Mouse (Mus musculus) CH12.LX (cell line): ENCODE results near the gene Olfr1006. TPM values are rescaled to one million over a fixed set of nuclear protein-coding genes. Genes with fewer than 3 reads are reported as not detected.
"Not testable (repeated sequence)": the region's sequence is repeated elsewhere in the genome, so short reads cannot be mapped to it uniquely, and the experiment has no call there.

ENCODE experiments used
- DNase-seq: peaks from one replicate; pipeline ENCODE4 v3.0.0-alpha.2; 2013; ENCODE audit errors: extremely low read depth
- H3K27ac ChIP-seq: 2 replicates; pipeline ENCODE4 v1.5.1; 2012; ENCODE audit warnings: low read depth, mild to moderate bottlenecking, control low read depth, moderate library complexity; ENCODE audit not compliant: insufficient read depth
- H3K27me3 ChIP-seq: replicated peaks from 2 replicates; pipeline ENCODE3; 2012; ENCODE audit warnings: inconsistent platforms
- H3K36me3 ChIP-seq, 2 experiments: replicated peaks in 1 of 2; 2 replicates each; pipeline versions ENCODE3 to v1.6.1; 2012; ENCODE audit warnings: inconsistent platforms in 1 of 2, low read length in 1 of 2, mild to moderate bottlenecking in 1 of 2, mixed read lengths in 1 of 2, moderate library complexity in 1 of 2; ENCODE audit not compliant: control insufficient read depth in 1 of 2, insufficient read depth in 1 of 2
- H3K4me1 ChIP-seq, 2 experiments: 2 replicates each; pipeline ENCODE4 v1.6.1; 2012; ENCODE audit warnings: inconsistent platforms in 1 of 2, moderate library complexity in 1 of 2; ENCODE audit not compliant: insufficient read depth in 2 of 2, control insufficient read depth in 1 of 2
- H3K4me2 ChIP-seq: 2 replicates; pipeline ENCODE4 v1.6.1; 2012; ENCODE audit warnings: low read depth, mild to moderate bottlenecking, control low read depth; ENCODE audit not compliant: poor library complexity, insufficient read depth, severe bottlenecking
- H3K4me3 ChIP-seq, 3 experiments: fragments of 150-350 bp in 1 of 3; sonication (generic) in 1 of 3; replicated peaks in 1 of 3; 2 replicates each; pipeline versions ENCODE3 to v1.5.1; 2011 to 2012; ENCODE audit warnings: low read depth in 2 of 3, low read length in 2 of 3, mild to moderate bottlenecking in 2 of 3, moderate library complexity in 2 of 3, control low read depth in 1 of 3, improper control_type of control experiment in 1 of 3, inconsistent platforms in 1 of 3, mixed read lengths in 1 of 3; ENCODE audit not compliant: poor library complexity in 1 of 3
- H3K79me2 ChIP-seq: replicated peaks from 2 replicates; pipeline ENCODE4 v1.6.1; 2012; ENCODE audit warnings: mild to moderate bottlenecking, moderate library complexity; ENCODE audit not compliant: control insufficient read depth, poor library complexity, insufficient read depth, severe bottlenecking; ENCODE audit errors: extremely low read depth
- H3K9ac ChIP-seq: 2 replicates; pipeline ENCODE4 v1.6.1; 2012; ENCODE audit warnings: low read depth, mild to moderate bottlenecking, control low read depth, moderate library complexity; ENCODE audit not compliant: insufficient read depth
- H3K9me3 ChIP-seq: replicated peaks from 2 replicates; pipeline ENCODE3; 2012; ENCODE audit warnings: low read length, inconsistent platforms, mixed read lengths
- BHLHE40 ChIP-seq: IDR thresholded peaks from 2 replicates; pipeline ENCODE4 v1.6.1; 2011; ENCODE audit warnings: mild to moderate bottlenecking, low read depth, low read length, improper control_type of control experiment
- CHD1 ChIP-seq: IDR thresholded peaks from 2 replicates; pipeline ENCODE4 v1.6.1; 2012; ENCODE audit warnings: low read depth, low read length, improper control_type of control experiment, inconsistent platforms
- CTCF ChIP-seq, 2 experiments: IDR thresholded peaks in 1 of 2; conservative IDR thresholded peaks in 1 of 2; 2 replicates each; pipeline ENCODE4 v1.5.1; 2011 to 2012; ENCODE audit warnings: low read depth in 2 of 2, low read length in 2 of 2, improper control_type of control experiment in 1 of 2, inconsistent platforms in 1 of 2, mild to moderate bottlenecking in 1 of 2, moderate library complexity in 1 of 2
- ELF1 ChIP-seq: IDR thresholded peaks from 2 replicates; pipeline ENCODE4 v1.6.1; 2014; ENCODE audit warnings: low read depth, mild to moderate bottlenecking, inconsistent platforms, low read length, improper control_type of control experiment
- KAT2A ChIP-seq: IDR thresholded peaks from 2 replicates; pipeline ENCODE4 v1.6.1; 2012; ENCODE audit warnings: low read length, improper control_type of control experiment, inconsistent platforms; ENCODE audit not compliant: insufficient replicate concordance
- MAX ChIP-seq: IDR thresholded peaks from 2 replicates; pipeline ENCODE4 v1.6.1; 2011; ENCODE audit warnings: low read length, improper control_type of control experiment
- MEF2A ChIP-seq: IDR thresholded peaks from 2 replicates; pipeline ENCODE4 v1.6.1; 2014; ENCODE audit warnings: low read depth, mild to moderate bottlenecking, inconsistent platforms, low read length, improper control_type of control experiment, borderline replicate concordance
- MXI1 ChIP-seq: IDR thresholded peaks from 2 replicates; pipeline ENCODE4 v1.6.1; 2011; ENCODE audit warnings: mild to moderate bottlenecking, low read depth, low read length, improper control_type of control experiment
- MYC ChIP-seq: IDR thresholded peaks from 2 replicates; pipeline ENCODE4 v1.6.1; 2011; ENCODE audit warnings: low read depth, mild to moderate bottlenecking, improper control_type of control experiment, low read length
- NELFE ChIP-seq: IDR thresholded peaks from 2 replicates; pipeline ENCODE4 v1.6.1; 2011; ENCODE audit warnings: low read depth, low read length, improper control_type of control experiment
- NRF1 ChIP-seq: IDR thresholded peaks from 2 replicates; pipeline ENCODE4 v1.6.1; 2014; ENCODE audit warnings: low read depth, mild to moderate bottlenecking, inconsistent platforms, low read length, improper control_type of control experiment, moderate library complexity
- PAX5 ChIP-seq: IDR thresholded peaks from 2 replicates; pipeline ENCODE4 v1.6.1; 2012; ENCODE audit warnings: low read length, inconsistent platforms, mixed read lengths
- POLR2AphosphoS2 ChIP-seq: IDR thresholded peaks from 2 replicates; pipeline ENCODE4 v1.6.1; 2011; ENCODE audit warnings: low read depth, low read length, improper control_type of control experiment
- RCOR1 ChIP-seq: conservative IDR thresholded peaks from 2 replicates; pipeline ENCODE4 v1.6.1; 2012; ENCODE audit warnings: low read depth, mild to moderate bottlenecking, inconsistent platforms, low read length, improper control_type of control experiment
- SIN3A ChIP-seq: IDR thresholded peaks from 2 replicates; pipeline ENCODE4 v1.6.1; 2012; ENCODE audit warnings: low read length, improper control_type of control experiment, inconsistent platforms
- TCF12 ChIP-seq: IDR thresholded peaks from 2 replicates; pipeline ENCODE4 v1.6.1; 2014; ENCODE audit warnings: low read depth, mild to moderate bottlenecking, inconsistent platforms, low read length, improper control_type of control experiment
- UBTF ChIP-seq: IDR thresholded peaks from 2 replicates; pipeline ENCODE4 v1.6.1; 2012; ENCODE audit warnings: low read depth, mild to moderate bottlenecking, inconsistent platforms, low read length, improper control_type of control experiment, moderate library complexity
- USF2 ChIP-seq: conservative IDR thresholded peaks from 2 replicates; pipeline ENCODE4 v1.6.1; 2011; ENCODE audit warnings: low read depth, low read length, improper control_type of control experiment
- ZC3H11A ChIP-seq: IDR thresholded peaks from 2 replicates; pipeline ENCODE4 v1.6.1; 2012; ENCODE audit warnings: low read depth, mild to moderate bottlenecking, inconsistent platforms, low read length, improper control_type of control experiment
- ZMIZ1 ChIP-seq: IDR thresholded peaks from 2 replicates; pipeline ENCODE4 v1.6.1; 2012; ENCODE audit warnings: low read depth, mild to moderate bottlenecking, inconsistent platforms, low read length, improper control_type of control experiment
- dilution Hi-C: fragments of 300-500 bp; cut with MboI; formaldehyde crosslinking; loops from 2 replicates; pipeline ENCODE4 v1.14.3; 2020; ENCODE audit warnings: low sequenced_read_pairs; ENCODE audit not compliant: extremely low pct_unique_long_range_greater_than_20kb, extremely low pct_ligation_motif_present
- in situ Hi-C: fragments of 300-500 bp; cut with MboI; formaldehyde crosslinking; loops from 3 replicates; pipeline ENCODE4 v1.14.3; 2019; ENCODE audit warnings: low sequenced_read_pairs, low pct_ligation_motif_present, low pct_unique_long_range_greater_than_20kb, mixed read lengths
- polyA plus RNA-seq: library from polyadenylated mRNA; unstranded; fragments of >175 nt; gene quantifications from 2 replicates; pipeline ENCODE4 v1.2.1, GENCODE M21; 2012; ENCODE audit warnings: low read depth; ENCODE audit not compliant: insufficient read length
- total RNA-seq, 2 experiments: library from RNA; depleted of rRNA; stranded (reverse); fragments of 300-350 nt in 1 of 2; fragments of >200 nt in 1 of 2; gene quantifications; 2 replicates each; pipeline ENCODE4 v1.2.3; 2012 to 2014

Olfr1006 gene
- total and polyA plus RNA-seq, 3 experiments = not detected

- dilution Hi-C loops = no loop called here
- H3K27me3 ChIP-seq = no peaks in the 10 kb centered on the region
- H3K79me2 ChIP-seq = no peaks in the 10 kb centered on the region
- TF ChIP-seq NELFE (no peak), CHD1 (no peak), MEF2A (no peak), CTCF (conservative IDR thresholded peaks at IDR 0.05 in 1 of 2, IDR thresholded peaks at IDR 0.05 in 1 of 2; ENCODE audit: low read depth in 2 of 2, low read length in 2 of 2) (no peak), KAT2A (no peak), MYC (no peak), ZMIZ1 (no peak), BHLHE40 (no peak), POLR2AphosphoS2 (no peak), SIN3A (no peak), ELF1 (no peak), RCOR1 (no peak), TCF12 (no peak), USF2 (no peak), MXI1 (no peak), ZC3H11A (no peak), MAX (no peak), PAX5 (no peak), UBTF (no peak), NRF1 (no peak)
- TF ChIP-seq, all 38 proteins: peak for 0
- no peaks in the 10 kb centered on the region for H3K4me1 ChIP-seq
- in situ Hi-C loops = no loop called here
- peaks cover 9% of the 10 kb centered on the region for H3K9me3 ChIP-seq
- no peak for DNase-seq
- no peak within 1 kb of the TSS for H3K9ac ChIP-seq
- H3K36me3 ChIP-seq = no peaks in the 10 kb centered on the region
- no peak within 1 kb of the TSS for H3K4me3 ChIP-seq
- H3K27ac ChIP-seq = no peak within 1 kb of the TSS
- no peak within 1 kb of the TSS for H3K4me2 ChIP-seq
Observed at GRCm38 (mm10) chr2:85689131-85689530, 10.6 kb upstream of the Olfr1006 start, which contains the start of gene Olfr1008. Olfr1008 (plus strand) TSS chr2:85689431.

- DNase-seq, H3K79me2 ChIP-seq, H3K4me2 ChIP-seq, H3K9ac ChIP-seq, H3K9me3 ChIP-seq, in situ Hi-C loops, dilution Hi-C loops, H3K36me3 ChIP-seq, H3K27ac ChIP-seq, H3K27me3 ChIP-seq, H3K4me1 ChIP-seq, H3K4me3 ChIP-seq: not testable (repeated sequence)
Observed at GRCm38 (mm10) chr2:85664355-85664754, 14.2 kb downstream of the Olfr1006 start, which contains the start of gene Olfr154. Olfr154 (minus strand) TSS chr2:85664455.
